Mouse (Mus musculus) macrophage (primary cell): ENCODE results near the gene Vmn2r49. TPM values are rescaled to one million over a fixed set of nuclear protein-coding genes. Genes with fewer than 3 reads are reported as not detected.
"Not testable (repeated sequence)": the region's sequence is repeated elsewhere in the genome, so short reads cannot be mapped to it uniquely, and the experiment has no call there.

Experiments
- H3K27ac ChIP-seq: fragments of 350-480 bp; formaldehyde crosslinking; 2 replicates; pipeline ENCODE4 v1.9.0; 2021
- H3K36me3 ChIP-seq: fragments of 350-480 bp; formaldehyde crosslinking; 2 replicates; pipeline ENCODE4 v1.9.0; 2021; ENCODE audit errors: inconsistent target
- H3K4me3 ChIP-seq: fragments of 350-480 bp; formaldehyde crosslinking; 2 replicates; pipeline ENCODE4 v1.9.0; 2021; ENCODE audit errors: inconsistent target
- H3K79me2 ChIP-seq: fragments of 350-480 bp; formaldehyde crosslinking; 2 replicates; pipeline ENCODE4 v1.9.0; 2021; ENCODE audit errors: inconsistent target
- WGBS: methylation state at CpG from one replicate; pipeline ENCODE4 v1.1.7; 2026; ENCODE audit warnings: inconsistent platforms; ENCODE audit not compliant: missing documents; 5-methylcytosine and 5-hydroxymethylcytosine counted together
- polyA plus RNA-seq: library from polyadenylated mRNA; stranded (reverse); fragments of 250-400 nt; gene quantifications from 3 replicates; pipeline ENCODE4 v1.2.4, GENCODE M21; 2018; ENCODE audit warnings: inconsistent platforms
- total RNA-seq, 78 experiments: library from RNA; depleted of rRNA; stranded (reverse); fragments of 250-400 nt; gene quantifications; 1 replicate in 9 of 78; 2 replicates in 24 of 78; 3 replicates in 43 of 78; 4 replicates in 2 of 78; pipeline ENCODE4 v1.2.4; 2018; ENCODE audit warnings: inconsistent platforms in 56 of 78

Vmn2r49 gene
- total RNA-seq (2018; cell fraction: chromatin; rRNA removed), result not detected
- not detected for total RNA-seq (2018; cell fraction: cytosol; rRNA removed)
- total RNA-seq (2018; cell fraction: nucleus; rRNA removed), result not detected
- not detected in 3 replicates for polyA plus RNA-seq

DNA sequence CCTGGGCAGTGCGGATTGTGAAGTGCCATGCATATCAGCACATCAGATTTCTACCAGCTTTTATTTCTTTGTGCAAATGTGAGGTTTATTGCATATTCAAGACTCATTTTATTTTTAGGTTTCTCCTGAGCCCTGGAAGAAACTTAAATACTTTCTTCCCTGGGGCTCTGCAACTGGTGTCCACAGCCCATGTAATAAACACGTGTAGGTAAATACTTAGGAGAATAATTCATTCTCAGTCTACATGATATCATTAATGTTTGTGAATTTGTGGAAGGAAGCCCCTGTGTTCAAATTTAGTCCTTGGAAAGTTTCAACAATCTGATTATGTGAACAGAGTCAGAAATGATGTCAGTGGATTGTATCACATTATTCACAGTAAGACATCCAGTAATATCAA, at the start of gene Vmn2r49:
Gene Vmn2r49 (minus strand): TSS at position 101 of the 400 bp plus-strand sequence.
- not testable (repeated sequence) for H3K79me2 ChIP-seq, H3K36me3 ChIP-seq, H3K4me3 ChIP-seq, H3K27ac ChIP-seq
- WGBS, result no CpG with 5 or more reads among the region's 2 CpGs

DNA sequence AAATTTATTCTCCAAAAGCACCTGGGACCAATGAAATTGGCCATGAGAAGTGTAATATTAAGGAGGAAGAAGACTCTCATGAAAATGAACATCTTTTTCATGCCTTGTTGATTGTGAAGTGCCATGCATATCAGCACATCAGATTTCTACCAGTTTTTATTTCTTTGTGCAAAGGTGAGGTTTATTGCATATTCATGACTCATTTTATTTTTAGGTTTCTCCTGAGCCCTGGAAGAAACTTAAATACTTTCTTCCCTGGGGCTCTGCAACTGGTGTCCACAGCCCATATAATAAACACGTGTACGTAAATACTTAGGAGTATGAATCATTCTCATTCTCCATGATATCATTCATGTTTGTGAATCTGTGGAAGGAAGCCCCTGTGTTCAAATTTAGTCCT, 38.6 kb downstream of the Vmn2r49 start, which contains the start of gene Vmn2r48:
Gene Vmn2r48 (minus strand): TSS at position 101 of the 400 bp plus-strand sequence.
- H3K36me3 ChIP-seq, H3K79me2 ChIP-seq, H3K4me3 ChIP-seq, H3K27ac ChIP-seq: not testable (repeated sequence)
- WGBS, result 60% methylated on average over 1 of the region's 2 CpGs

Other genes starting within 250 kb of the Vmn2r49 start
- not detected in 3 replicates for gene Vmn2r46, start 221.7 kb downstream of the Vmn2r49 start, polyA plus RNA-seq
- gene Vmn2r47, start 150.9 kb downstream of the Vmn2r49 start, polyA plus RNA-seq, result not detected in 3 replicates
- not detected in 3 replicates for gene Vmn2r48, start 38.7 kb downstream of the Vmn2r49 start, polyA plus RNA-seq
- gene Vmn2r50, start 61.0 kb upstream of the Vmn2r49 start, polyA plus RNA-seq, result not detected in 3 replicates
- not detected in 3 replicates for gene Vmn2r51, start 113.5 kb upstream of the Vmn2r49 start, polyA plus RNA-seq
- not detected in 3 replicates for gene Vmn2r52, start 184.3 kb upstream of the Vmn2r49 start, polyA plus RNA-seq